Mouse (Mus musculus): ENCODE measurements around the gene Gm11084.

DNA sequence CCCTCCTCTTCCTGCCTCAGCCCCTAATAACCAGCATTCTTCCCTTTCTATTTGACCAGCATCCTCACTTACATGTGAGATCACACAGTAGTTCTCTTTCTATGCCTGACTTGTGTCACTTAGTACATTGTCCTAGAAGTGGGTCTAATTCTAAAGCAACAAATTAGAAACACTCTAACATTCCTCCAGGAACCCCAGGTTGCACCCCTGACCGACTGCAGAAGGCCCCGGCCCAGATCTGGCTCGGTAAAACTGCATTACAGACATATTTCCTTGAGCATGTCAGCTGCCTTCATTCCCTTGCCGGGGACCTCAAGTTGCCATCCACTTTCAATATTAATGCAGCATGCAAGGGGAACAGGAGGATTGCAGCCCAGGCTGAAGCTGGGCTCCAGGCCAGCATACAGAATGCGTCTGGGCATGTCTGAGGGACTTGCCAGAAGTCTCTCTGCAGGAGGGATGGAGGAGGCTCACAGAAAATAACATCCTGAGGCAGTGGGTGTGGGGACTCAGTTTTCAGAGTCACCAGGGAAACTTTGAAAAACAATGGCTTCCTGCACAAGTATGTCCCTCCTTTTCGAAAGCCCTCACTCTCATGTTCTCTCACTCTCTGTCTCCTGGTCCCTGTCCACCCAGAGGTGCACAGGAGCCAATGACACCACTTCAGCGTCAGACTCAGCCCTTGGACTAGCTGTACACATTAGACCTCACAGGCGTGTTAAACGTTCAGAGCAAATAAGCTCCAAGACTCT lies 9.0 kb upstream of the Gm11084 start:
- TF ChIP-seq CTCF (IDR thresholded peaks at IDR 0.05; ENCODE audit: borderline replicate concordance, insufficient read depth, low read depth, low read length), result no peak
- no peak for TF ChIP-seq POLR2A (IDR thresholded peaks at IDR 0.05; ENCODE audit: borderline replicate concordance, insufficient read depth, low read length)
